Mouse (Mus musculus): ENCODE data around the gene Olfr322.
"Not testable (repeated sequence)": the region's sequence is repeated elsewhere in the genome, so short reads cannot be mapped to it uniquely, and the experiment has no call there.

GRCm38 (mm10) chr11:58717723-58718122 is 59.1 kb downstream of the Olfr322 start:
- TF ChIP-seq CTCF, EP300 (IDR thresholded peaks at IDR 0.05; ENCODE audit: low read depth): not testable (repeated sequence)

Measured in heart, postnatal 0 days (tissue).